Mouse (Mus musculus) CH12.LX (cell line): ENCODE measurements around the gene Hdac9. TPM values are rescaled to one million over a fixed set of nuclear protein-coding genes. Genes with fewer than 3 reads are reported as not detected.
A peak's percentile ranks its signal among the peaks of the same experiment; 100 is the strongest.

Source experiments
- DNase-seq: peaks from one replicate; pipeline ENCODE4 v3.0.0-alpha.2; 2013; ENCODE audit errors: extremely low read depth
- H3K27ac ChIP-seq: 2 replicates; pipeline ENCODE4 v1.5.1; 2012; ENCODE audit warnings: low read depth, mild to moderate bottlenecking, control low read depth, moderate library complexity; ENCODE audit not compliant: insufficient read depth
- H3K27me3 ChIP-seq: replicated peaks from 2 replicates; pipeline ENCODE3; 2012; ENCODE audit warnings: inconsistent platforms
- H3K36me3 ChIP-seq, 2 experiments: replicated peaks in 1 of 2; 2 replicates each; pipeline versions ENCODE3 to v1.6.1; 2012; ENCODE audit warnings: inconsistent platforms in 1 of 2, low read length in 1 of 2, mild to moderate bottlenecking in 1 of 2, mixed read lengths in 1 of 2, moderate library complexity in 1 of 2; ENCODE audit not compliant: control insufficient read depth in 1 of 2, insufficient read depth in 1 of 2
- H3K4me1 ChIP-seq, 2 experiments: 2 replicates each; pipeline ENCODE4 v1.6.1; 2012; ENCODE audit warnings: inconsistent platforms in 1 of 2, moderate library complexity in 1 of 2; ENCODE audit not compliant: insufficient read depth in 2 of 2, control insufficient read depth in 1 of 2
- H3K4me2 ChIP-seq: 2 replicates; pipeline ENCODE4 v1.6.1; 2012; ENCODE audit warnings: low read depth, mild to moderate bottlenecking, control low read depth; ENCODE audit not compliant: poor library complexity, insufficient read depth, severe bottlenecking
- H3K4me3 ChIP-seq, 3 experiments: fragments of 150-350 bp in 1 of 3; sonication (generic) in 1 of 3; replicated peaks in 1 of 3; 2 replicates each; pipeline versions ENCODE3 to v1.5.1; 2011 to 2012; ENCODE audit warnings: low read depth in 2 of 3, low read length in 2 of 3, mild to moderate bottlenecking in 2 of 3, moderate library complexity in 2 of 3, control low read depth in 1 of 3, improper control_type of control experiment in 1 of 3, inconsistent platforms in 1 of 3, mixed read lengths in 1 of 3; ENCODE audit not compliant: poor library complexity in 1 of 3
- H3K79me2 ChIP-seq: replicated peaks from 2 replicates; pipeline ENCODE4 v1.6.1; 2012; ENCODE audit warnings: mild to moderate bottlenecking, moderate library complexity; ENCODE audit not compliant: control insufficient read depth, poor library complexity, insufficient read depth, severe bottlenecking; ENCODE audit errors: extremely low read depth
- H3K9ac ChIP-seq: 2 replicates; pipeline ENCODE4 v1.6.1; 2012; ENCODE audit warnings: low read depth, mild to moderate bottlenecking, control low read depth, moderate library complexity; ENCODE audit not compliant: insufficient read depth
- H3K9me3 ChIP-seq: replicated peaks from 2 replicates; pipeline ENCODE3; 2012; ENCODE audit warnings: low read length, inconsistent platforms, mixed read lengths
- CTCF ChIP-seq, 2 experiments: IDR thresholded peaks in 1 of 2; conservative IDR thresholded peaks in 1 of 2; 2 replicates each; pipeline ENCODE4 v1.5.1; 2011 to 2012; ENCODE audit warnings: low read depth in 2 of 2, low read length in 2 of 2, improper control_type of control experiment in 1 of 2, inconsistent platforms in 1 of 2, mild to moderate bottlenecking in 1 of 2, moderate library complexity in 1 of 2
- EP300 ChIP-seq: IDR thresholded peaks from 2 replicates; pipeline ENCODE4 v1.6.1; 2011; ENCODE audit warnings: low read length, improper control_type of control experiment
- GABPA ChIP-seq: IDR thresholded peaks from 2 replicates; pipeline ENCODE4 v1.6.1; 2012; ENCODE audit warnings: low read depth, low read length, improper control_type of control experiment, inconsistent platforms; ENCODE audit not compliant: insufficient replicate concordance
- IRF4 ChIP-seq: IDR thresholded peaks from 2 replicates; pipeline ENCODE4 v1.6.1; 2014; ENCODE audit warnings: low read depth, mild to moderate bottlenecking, inconsistent platforms, low read length, improper control_type of control experiment
- JUN ChIP-seq: IDR thresholded peaks from 2 replicates; pipeline ENCODE4 v1.6.1; 2011; ENCODE audit warnings: low read depth, mild to moderate bottlenecking, low read length, improper control_type of control experiment, moderate library complexity; ENCODE audit not compliant: insufficient read depth
- JUND ChIP-seq: conservative IDR thresholded peaks from 2 replicates; pipeline ENCODE4 v1.6.1; 2011; ENCODE audit warnings: low read depth, low read length, improper control_type of control experiment
- KAT2A ChIP-seq: IDR thresholded peaks from 2 replicates; pipeline ENCODE4 v1.6.1; 2012; ENCODE audit warnings: low read length, improper control_type of control experiment, inconsistent platforms; ENCODE audit not compliant: insufficient replicate concordance
- MAFK ChIP-seq: IDR thresholded peaks from 2 replicates; pipeline ENCODE4 v1.6.1; 2011; ENCODE audit warnings: low read length, improper control_type of control experiment; ENCODE audit not compliant: insufficient replicate concordance
- MAX ChIP-seq: IDR thresholded peaks from 2 replicates; pipeline ENCODE4 v1.6.1; 2011; ENCODE audit warnings: low read length, improper control_type of control experiment
- MEF2A ChIP-seq: IDR thresholded peaks from 2 replicates; pipeline ENCODE4 v1.6.1; 2014; ENCODE audit warnings: low read depth, mild to moderate bottlenecking, inconsistent platforms, low read length, improper control_type of control experiment, borderline replicate concordance
- MXI1 ChIP-seq: IDR thresholded peaks from 2 replicates; pipeline ENCODE4 v1.6.1; 2011; ENCODE audit warnings: mild to moderate bottlenecking, low read depth, low read length, improper control_type of control experiment
- MYC ChIP-seq: IDR thresholded peaks from 2 replicates; pipeline ENCODE4 v1.6.1; 2011; ENCODE audit warnings: low read depth, mild to moderate bottlenecking, improper control_type of control experiment, low read length
- NELFE ChIP-seq: IDR thresholded peaks from 2 replicates; pipeline ENCODE4 v1.6.1; 2011; ENCODE audit warnings: low read depth, low read length, improper control_type of control experiment
- POLR2A ChIP-seq: IDR thresholded peaks from 2 replicates; pipeline ENCODE4 v1.6.1; 2011; ENCODE audit warnings: low read depth, mild to moderate bottlenecking, improper control_type of control experiment, low read length
- SMC3 ChIP-seq: IDR thresholded peaks from 2 replicates; pipeline ENCODE4 v1.6.1; 2011; ENCODE audit warnings: low read depth, low read length, improper control_type of control experiment
- TBP ChIP-seq: conservative IDR thresholded peaks from 2 replicates; pipeline ENCODE4 v1.6.1; 2011; ENCODE audit warnings: low read depth, low read length, improper control_type of control experiment
- ZKSCAN1 ChIP-seq: IDR thresholded peaks from 2 replicates; pipeline ENCODE4 v1.6.1; 2012; ENCODE audit warnings: low read depth, inconsistent platforms, low read length, improper control_type of control experiment, borderline replicate concordance
- ZMIZ1 ChIP-seq: IDR thresholded peaks from 2 replicates; pipeline ENCODE4 v1.6.1; 2012; ENCODE audit warnings: low read depth, mild to moderate bottlenecking, inconsistent platforms, low read length, improper control_type of control experiment
- ZNF384 ChIP-seq: IDR thresholded peaks from 2 replicates; pipeline ENCODE4 v1.6.1; 2012; ENCODE audit warnings: low read depth, low read length, improper control_type of control experiment, inconsistent platforms
- dilution Hi-C: fragments of 300-500 bp; cut with MboI; formaldehyde crosslinking; loops from 2 replicates; pipeline ENCODE4 v1.14.3; 2020; ENCODE audit warnings: low sequenced_read_pairs; ENCODE audit not compliant: extremely low pct_unique_long_range_greater_than_20kb, extremely low pct_ligation_motif_present
- in situ Hi-C: fragments of 300-500 bp; cut with MboI; formaldehyde crosslinking; loops from 3 replicates; pipeline ENCODE4 v1.14.3; 2019; ENCODE audit warnings: low sequenced_read_pairs, low pct_ligation_motif_present, low pct_unique_long_range_greater_than_20kb, mixed read lengths
- polyA plus RNA-seq: library from polyadenylated mRNA; unstranded; fragments of >175 nt; gene quantifications from 2 replicates; pipeline ENCODE4 v1.2.1, GENCODE M21; 2012; ENCODE audit warnings: low read depth; ENCODE audit not compliant: insufficient read length
- total RNA-seq, 2 experiments: library from RNA; depleted of rRNA; stranded (reverse); fragments of 300-350 nt in 1 of 2; fragments of >200 nt in 1 of 2; gene quantifications; 2 replicates each; pipeline ENCODE4 v1.2.3; 2012 to 2014

The Hdac9 gene
- total and polyA plus RNA-seq, 3 experiments, result 0.04 to 0.38 (median 0.17) TPM

DNA sequence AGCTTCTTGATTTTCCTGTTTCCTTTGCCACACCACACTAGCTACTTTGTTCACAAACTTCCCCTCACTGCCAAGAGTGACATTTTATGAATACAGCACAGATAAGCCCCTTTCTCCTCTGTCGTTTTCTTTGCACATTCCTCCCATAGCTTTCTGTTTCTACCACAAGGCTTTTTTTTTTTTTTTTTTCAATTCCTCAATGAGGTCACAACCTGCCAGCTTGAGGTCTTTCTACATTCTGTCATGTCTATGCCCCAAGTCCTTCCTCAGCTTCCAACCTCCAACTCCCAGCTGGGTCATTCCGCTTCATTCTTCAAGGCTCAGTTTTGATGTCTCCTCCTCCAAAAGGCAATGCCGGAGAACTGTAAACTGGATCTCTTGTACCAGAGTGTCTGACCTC lies 611.4 kb downstream of the Hdac9 start:
- DNase-seq, result no peak
- in situ Hi-C loops, result no loop called here

DNA sequence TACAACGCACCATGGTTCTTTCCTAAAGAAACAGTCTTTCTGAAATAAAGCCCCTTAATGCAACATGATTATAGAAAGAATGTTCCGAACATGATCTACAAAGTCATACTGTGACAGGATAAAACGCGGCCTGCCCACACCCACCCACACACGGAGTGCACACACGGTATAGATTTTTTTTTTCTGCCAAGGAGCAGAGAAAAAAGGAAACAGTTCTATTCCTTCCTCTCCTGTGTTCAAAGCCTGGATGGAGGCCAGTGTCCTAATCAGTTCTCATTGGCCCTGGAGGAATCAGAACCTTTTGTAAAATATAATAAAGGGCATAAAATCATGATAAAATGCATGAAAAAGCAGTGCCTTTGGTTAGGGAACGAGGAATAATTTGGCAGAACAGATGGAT lies 624.5 kb downstream of the Hdac9 start:
- Histone ChIP-seq H3K79me2 (no peaks in the 10 kb centered on the region), H3K36me3 (no peaks in the 10 kb centered on the region), H3K4me1 (no peaks in the 10 kb centered on the region), H3K27ac (no peak overlapping the region), H3K9ac (no peak overlapping the region), H3K9me3 (no peaks in the 10 kb centered on the region), H3K27me3 (no peaks in the 10 kb centered on the region), H3K4me3 (no peak overlapping the region), H3K4me2 (no peak overlapping the region)
- TF ChIP-seq JUND (no peak), TBP (no peak), POLR2A (no peak), IRF4 (no peak), ZMIZ1 (no peak), CTCF (conservative IDR thresholded peaks at IDR 0.05 in 1 of 2, IDR thresholded peaks at IDR 0.05 in 1 of 2; ENCODE audit: low read depth in 2 of 2, low read length in 2 of 2) (no peak), ZNF384 (no peak)
- in situ Hi-C loops (no loop called here), dilution Hi-C loops (no loop called here)
- DNase-seq, result no peak

More for the DNA sequence above, 611.4 kb downstream of the Hdac9 start:
- Histone ChIP-seq H3K4me3 (no peak overlapping the region), H3K27me3 (no peaks in the 10 kb centered on the region), H3K4me2 (no peak overlapping the region), H3K79me2 (no peaks in the 10 kb centered on the region), H3K9me3 (no peaks in the 10 kb centered on the region), H3K36me3 (no peaks in the 10 kb centered on the region), H3K4me1 (no peaks in the 10 kb centered on the region), H3K27ac (no peak overlapping the region), H3K9ac (no peak overlapping the region)
- dilution Hi-C loops, result no loop called here
- TF ChIP-seq JUND (no peak), ZNF384 (peak; percentile 65)

DNA sequence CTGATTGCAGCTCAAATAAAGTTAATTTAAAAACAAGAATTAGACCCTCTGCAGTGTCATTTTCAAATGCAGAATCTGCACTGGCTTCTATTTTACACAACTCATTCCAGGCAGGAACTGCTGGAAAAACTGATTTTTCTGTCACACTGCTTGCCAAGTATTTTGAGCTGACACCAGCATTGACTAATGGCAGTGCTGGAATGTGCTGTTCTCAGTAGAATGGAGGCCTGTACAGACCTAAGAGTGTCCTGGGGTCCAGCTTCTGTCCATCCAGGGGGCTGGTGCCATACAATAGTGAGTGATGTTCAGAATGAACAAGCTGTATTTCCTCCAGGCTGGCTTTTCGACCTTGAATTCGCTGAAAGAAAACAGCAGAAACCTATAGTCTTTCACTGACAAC lies 629.7 kb downstream of the Hdac9 start:
- no peak for DNase-seq
- dilution Hi-C loops (no loop called here), in situ Hi-C loops (no loop called here)
- no peak overlapping the region for H3K4me2 ChIP-seq
- H3K79me2 ChIP-seq, result no peaks in the 10 kb centered on the region
- no peak overlapping the region for H3K27ac ChIP-seq
- no peak overlapping the region for H3K9ac ChIP-seq
- no peak overlapping the region for H3K4me3 ChIP-seq
- H3K9me3 ChIP-seq, result no peaks in the 10 kb centered on the region
- TF ChIP-seq MEF2A, result no peak
- no peaks in the 10 kb centered on the region for H3K4me1 ChIP-seq
- no peaks in the 10 kb centered on the region for H3K36me3 ChIP-seq
- no peaks in the 10 kb centered on the region for H3K27me3 ChIP-seq

DNA sequence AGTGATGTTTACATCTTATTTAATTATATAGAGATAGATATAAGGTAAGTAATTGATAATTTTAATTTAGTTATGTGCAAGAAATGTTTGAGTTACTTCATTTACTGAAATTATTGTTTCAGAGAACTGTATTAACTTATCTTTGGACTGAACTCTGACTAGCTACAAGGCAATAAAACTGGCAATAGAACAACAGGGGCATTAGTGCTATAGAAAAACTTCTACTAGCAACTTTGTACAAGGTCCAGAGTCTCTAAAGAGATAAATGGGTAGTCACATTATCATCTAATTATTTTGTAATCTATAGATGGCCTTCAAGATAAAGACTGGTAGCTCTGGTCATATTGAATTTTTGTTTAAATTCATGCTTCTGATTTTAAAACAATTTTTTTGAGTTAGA lies 632.0 kb downstream of the Hdac9 start:
- dilution Hi-C loops, result no loop called here
- Histone ChIP-seq H3K27me3 (no peaks in the 10 kb centered on the region), H3K27ac (no peak overlapping the region), H3K9ac (no peak overlapping the region), H3K4me3 (no peak overlapping the region), H3K4me1 (no peaks in the 10 kb centered on the region), H3K36me3 (no peaks in the 10 kb centered on the region), H3K9me3 (no peaks in the 10 kb centered on the region), H3K79me2 (no peaks in the 10 kb centered on the region), H3K4me2 (no peak overlapping the region)
- no peak for TF ChIP-seq GABPA
- TF ChIP-seq SMC3, result no peak
- no peak for TF ChIP-seq MXI1
- no peak for TF ChIP-seq MAX
- no peak for TF ChIP-seq MAFK
- no peak for TF ChIP-seq ZMIZ1
- TF ChIP-seq MYC, result no peak
- no peak for TF ChIP-seq KAT2A
- TF ChIP-seq IRF4, result no peak
- TF ChIP-seq ZKSCAN1, result no peak
- no peak for TF ChIP-seq NELFE
- no peak for TF ChIP-seq EP300
- no peak for TF ChIP-seq JUN
- in situ Hi-C loops, result no loop called here
- DNase-seq, result no peak
